Mouse (Mus musculus): ENCODE measurements around the gene Gdpd5.

Gene Gdpd5

GRCm38 (mm10) chr7:99381214-99382087, at the start of gene Gdpd5:
Gdpd5 (plus strand) TSS chr7:99381414.
- DNase-seq = peak; percentile 99 to 100

GRCm38 (mm10) chr7:99332774-99333480, 48.3 kb upstream of the Gdpd5 start:
- DNase-seq = peak; percentile 58 to 59

- DNase-seq = no peak
Observed at GRCm38 (mm10) chr7:99340736-99341135, 40.5 kb upstream of the Gdpd5 start.

GRCm38 (mm10) chr7:99343577-99343976, 37.6 kb upstream of the Gdpd5 start:
- DNase-seq = no peak

GRCm38 (mm10) chr7:99347268-99347667, 33.9 kb upstream of the Gdpd5 start:
- no peak for DNase-seq

- DNase-seq = no peak
Observed at GRCm38 (mm10) chr7:99348883-99349282, 32.3 kb upstream of the Gdpd5 start.

GRCm38 (mm10) chr7:99349782-99350720, 31.2 kb upstream of the Gdpd5 start:
- DNase-seq = no peak

GRCm38 (mm10) chr7:99351104-99351801, 30.0 kb upstream of the Gdpd5 start:
- no peak for DNase-seq

GRCm38 (mm10) chr7:99351802-99352517, 29.3 kb upstream of the Gdpd5 start:
- DNase-seq = no peak

GRCm38 (mm10) chr7:99352526-99353400, 28.5 kb upstream of the Gdpd5 start, which contains the start of gene Serpinh1:
Serpinh1 (minus strand) TSS chr7:99353239.
- no peak for DNase-seq

- DNase-seq = no peak
Observed at GRCm38 (mm10) chr7:99355731-99356131, 25.5 kb upstream of the Gdpd5 start.

GRCm38 (mm10) chr7:99356244-99356930, 24.8 kb upstream of the Gdpd5 start:
- no peak for DNase-seq

- DNase-seq = no peak
Observed at GRCm38 (mm10) chr7:99357201-99357600, 24.0 kb upstream of the Gdpd5 start.

- no peak for DNase-seq
Observed at GRCm38 (mm10) chr7:99358371-99358770, 22.8 kb upstream of the Gdpd5 start.

GRCm38 (mm10) chr7:99360021-99360802, 21.0 kb upstream of the Gdpd5 start:
- no peak for DNase-seq

GRCm38 (mm10) chr7:99360803-99361414, 20.3 kb upstream of the Gdpd5 start:
- DNase-seq = no peak

- no peak for DNase-seq
Observed at GRCm38 (mm10) chr7:99362137-99362536, 19.1 kb upstream of the Gdpd5 start.

GRCm38 (mm10) chr7:99365069-99365468, 16.1 kb upstream of the Gdpd5 start:
- peak; percentile 26 for DNase-seq

All from B cell, adult 2 months (primary cell).